Mouse (Mus musculus) intestine, postnatal 0 days (tissue): ENCODE measurements around the gene Plekha5. TPM values are rescaled to one million over a fixed set of nuclear protein-coding genes. Genes with fewer than 3 reads are reported as not detected.

Experiments
- ATAC-seq: fragments of 200-750 bp; cut with Nextera tagmentation; 2 replicates; pipeline ENCODE4 v1.8.0; 2017; ENCODE audit warnings: mild to moderate bottlenecking, moderate TSS enrichment, moderate library complexity
- H3K27ac ChIP-seq: fragments of 300-500 bp; sonication (generic); 2 replicates; pipeline ENCODE4 v1.5.1; 2014; ENCODE audit warnings: mild to moderate bottlenecking, low read depth, low read length, moderate library complexity
- H3K27me3 ChIP-seq: fragments of 300-500 bp; sonication (generic); replicated peaks from 2 replicates; pipeline ENCODE4 v1.6.1; 2014; ENCODE audit warnings: low read length, mixed read lengths; ENCODE audit not compliant: control insufficient read depth, insufficient read depth
- H3K36me3 ChIP-seq: fragments of 300-500 bp; sonication (generic); 2 replicates; pipeline ENCODE4 v1.6.1; 2014; ENCODE audit warnings: mild to moderate bottlenecking, moderate library complexity; ENCODE audit not compliant: control insufficient read depth, insufficient read depth
- H3K4me1 ChIP-seq: fragments of 300-500 bp; sonication (generic); replicated peaks from 2 replicates; pipeline ENCODE4 v1.6.1; 2014; ENCODE audit warnings: antibody characterized with exemption, low read length, mixed read lengths; ENCODE audit not compliant: control insufficient read depth, insufficient read depth
- H3K4me2 ChIP-seq: fragments of 300-500 bp; sonication (generic); replicated peaks from 2 replicates; pipeline ENCODE4 v1.6.1; 2014; ENCODE audit warnings: low read depth, mild to moderate bottlenecking, moderate library complexity
- H3K4me3 ChIP-seq: fragments of 300-500 bp; sonication (generic); 2 replicates; pipeline ENCODE4 v1.5.1; 2014; ENCODE audit warnings: low read depth, low read length
- H3K9ac ChIP-seq: fragments of 300-500 bp; sonication (generic); 2 replicates; pipeline ENCODE4 v1.6.1; 2014; ENCODE audit warnings: mild to moderate bottlenecking, low read depth, low read length
- H3K9me3 ChIP-seq: fragments of 300-500 bp; sonication (generic); 2 replicates; pipeline ENCODE4 v1.6.1; 2016; ENCODE audit warnings: mixed run types; ENCODE audit not compliant: control insufficient read depth
- CTCF ChIP-seq: sonication (generic); IDR thresholded peaks from 2 replicates; pipeline ENCODE4 v1.5.1; 2016; ENCODE audit warnings: low read depth, mild to moderate bottlenecking, control low read depth, antibody characterized with exemption, moderate library complexity
- WGBS: fragments of 180-500 bp; shearing (Covaris S2); extraction: QIAGEN DNeasy Blood & Tissue Kit; methylation state at CpG from one replicate; pipeline ENCODE4 v1.1.7; 2014; 5-methylcytosine and 5-hydroxymethylcytosine counted together
- polyA plus RNA-seq: library from polyadenylated mRNA; unstranded; fragments of >200 nt; fragmentation: Nextera tagmentation; extraction: Ambion mirVana; gene quantifications from 2 replicates; pipeline ENCODE4 v1.2.1, GENCODE M21; 2015

Plekha5 gene
- polyA plus RNA-seq, 1 experiment from 2014 or later, result 18.0 TPM

- Histone ChIP-seq H3K4me3 (no peak overlapping the region), H3K9me3 (no peaks in the 10 kb centered on the region)
- WGBS, result 67% methylated on average over 12 of the region's 12 CpGs
Measured at GRCm38 (mm10) chr6:140642655-140643054, 218.8 kb downstream of the Plekha5 start.

GRCm38 (mm10) chr6:140645931-140646330 is 222.1 kb downstream of the Plekha5 start:
- Histone ChIP-seq H3K4me2 (no peak overlapping the region), H3K27me3 (no peaks in the 10 kb centered on the region), H3K9ac (no peak overlapping the region), H3K27ac (no peak overlapping the region), H3K36me3 (peaks cover 60% of the 10 kb centered on the region), H3K4me3 (no peak overlapping the region), H3K4me1 (no peaks in the 10 kb centered on the region), H3K9me3 (no peaks in the 10 kb centered on the region)
- TF ChIP-seq CTCF, result peak; percentile 62
- ATAC-seq, result no peak

More at GRCm38 (mm10) chr6:140642655-140643054, 218.8 kb downstream of the Plekha5 start:
- 0 out of 2 replicates have a peak, but pooled peaks have one; percentile 49 for ATAC-seq
- H3K4me2 ChIP-seq, result no peak overlapping the region
- peaks cover 62% of the 10 kb centered on the region for H3K36me3 ChIP-seq
- no peak overlapping the region for H3K9ac ChIP-seq
- no peak overlapping the region; the same call in 1 of the 2 replicates for H3K27ac ChIP-seq
- TF ChIP-seq CTCF, result no peak
- H3K4me1 ChIP-seq, result no peaks in the 10 kb centered on the region
- H3K27me3 ChIP-seq, result no peaks in the 10 kb centered on the region

Other genes with a start within 250 kb of the Plekha5 start
- gene Aebp2, start 198.6 kb downstream of the Plekha5 start, polyA plus RNA-seq, result 8.2 and 9.5 TPM in 2 replicates